ENCODE assay signal across 18 mouse cellular contexts in the genomic region with DNA sequence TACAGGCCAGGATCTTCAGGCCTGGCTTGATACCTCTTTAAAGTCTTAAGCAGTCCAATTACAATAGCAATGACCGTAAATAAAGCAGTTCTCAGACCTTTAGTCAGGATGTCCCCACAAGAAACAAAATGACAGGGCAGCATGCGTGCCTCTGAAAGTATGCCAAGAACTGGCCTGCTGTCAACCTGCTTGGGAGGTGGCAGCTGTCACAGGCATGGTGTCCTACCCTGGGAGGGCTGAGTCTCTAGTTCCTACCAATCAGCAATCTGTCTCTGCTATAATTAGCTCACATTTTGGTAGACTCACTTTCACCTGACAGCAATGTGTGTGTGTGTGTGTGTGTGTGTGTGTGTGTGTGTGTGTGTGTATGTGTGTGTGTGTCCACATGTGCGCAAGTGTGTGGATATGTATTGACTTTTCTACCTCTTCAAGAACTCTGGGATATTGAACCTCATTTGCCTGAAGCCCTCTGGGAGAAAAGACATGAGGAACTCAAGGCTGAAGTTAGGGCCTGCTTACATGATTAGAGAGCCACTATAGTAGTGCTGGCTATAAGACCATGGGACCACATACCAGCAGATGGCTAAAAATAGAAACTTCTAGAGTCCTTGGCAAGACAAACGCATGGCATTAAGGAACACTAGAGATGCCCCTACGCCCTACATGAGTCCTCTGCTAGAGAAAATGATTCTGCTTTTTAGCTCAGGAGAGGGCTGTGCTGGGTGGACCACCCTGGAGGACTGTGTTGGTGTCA. TPM values are rescaled to one million over a fixed set of nuclear protein-coding genes. Genes with fewer than 3 reads are reported as not detected.
DNase-seq lines count a peak whose midpoint lies in the region; ATAC-seq lines count a peak whose summit lies in the region.
"Had no signal": no experiment of that assay in that cellular context is flagged by ENCODE, and none has a peak within 500 bp of the region (broad histone marks: within the 10 kb centered on the region; RNA-seq: fewer than 3 reads in every experiment).

No protein-coding gene starts in this region.

- 85% methylated on average over 5 of the region's 5 CpGs for WGBS in hindbrain, embryonic 14.5 days
- 88% methylated on average over 5 of the region's 5 CpGs for WGBS in hindbrain, embryonic 12.5 days
- 54% methylated on average over 5 of the region's 5 CpGs for WGBS in heart, embryonic 15.5 days
- WGBS in kidney, embryonic 16.5 days = 84% methylated on average over 5 of the region's 5 CpGs

- H3K4me3 ChIP-seq in hindbrain, embryonic 14.5 days (replicated peaks; ENCODE audit: low read length) = no peak overlapping the region
- H3K4me3 ChIP-seq in hindbrain, embryonic 12.5 days = no peak overlapping the region
- no peak overlapping the region for H3K4me3 ChIP-seq in heart, embryonic 15.5 days
- no peak overlapping the region for H3K4me3 ChIP-seq in kidney, embryonic 16.5 days (ENCODE audit: low read length)
- H3K4me3 ChIP-seq: forebrain, embryonic 10.5 days; lung, embryonic 15.5 days; midbrain, embryonic 12.5 days had no signal

- H3K27me3 ChIP-seq in hindbrain, embryonic 14.5 days (ENCODE audit: control insufficient read depth, insufficient read depth, low read length) = no peaks in the 10 kb centered on the region
- H3K27me3 ChIP-seq in hindbrain, embryonic 12.5 days = no peaks in the 10 kb centered on the region
- no peaks in the 10 kb centered on the region for H3K27me3 ChIP-seq in heart, embryonic 15.5 days
- no peaks in the 10 kb centered on the region for H3K27me3 ChIP-seq in kidney, embryonic 16.5 days (ENCODE audit: insufficient read depth, low read length)
- H3K27me3 ChIP-seq: lung, embryonic 15.5 days; midbrain, embryonic 12.5 days had no signal

- peaks cover 9% of the 10 kb centered on the region; the same call in 1 of the 2 replicates for H3K4me1 ChIP-seq in hindbrain, embryonic 14.5 days (replicated peaks; ENCODE audit: control insufficient read depth, insufficient read depth, low read length)
- H3K4me1 ChIP-seq in hindbrain, embryonic 12.5 days = peaks cover 10% of the 10 kb centered on the region; the same call in 1 of the 2 replicates
- peaks cover 61% of the 10 kb centered on the region for H3K4me1 ChIP-seq in heart, embryonic 15.5 days (replicated peaks)
- H3K4me1 ChIP-seq in kidney, embryonic 16.5 days (ENCODE audit: insufficient read depth, low read length) = peaks cover 7% of the 10 kb centered on the region; the same call in 1 of the 2 replicates

- no peak for DNase-seq in hindbrain, embryonic 14.5 days (ENCODE audit: low spot score)
- peak; percentile 79 to 80 for DNase-seq in cerebellum, postnatal 36 days
- DNase-seq in testis, postnatal 14 days (ENCODE audit: low spot score) = no peak
- no peak for DNase-seq in adrenal gland, postnatal 10 days
- DNase-seq: B cell, adult 2 months; kidney, adult 8-10 months; thymus, postnatal 36 days had no signal

- no peaks in the 10 kb centered on the region for H3K9me3 ChIP-seq in hindbrain, embryonic 14.5 days (ENCODE audit: control insufficient read depth, low read length)
- H3K9me3 ChIP-seq in hindbrain, embryonic 12.5 days (replicated peaks) = no peaks in the 10 kb centered on the region
- no peaks in the 10 kb centered on the region for H3K9me3 ChIP-seq in heart, embryonic 15.5 days (replicated peaks)
- no peaks in the 10 kb centered on the region for H3K9me3 ChIP-seq in kidney, embryonic 16.5 days (ENCODE audit: low read length)
- H3K9me3 ChIP-seq: forebrain, embryonic 10.5 days; G1E; lung, embryonic 15.5 days; midbrain, embryonic 12.5 days had no signal

- no peak overlapping the region for H3K4me2 ChIP-seq in hindbrain, embryonic 14.5 days (replicated peaks)
- H3K4me2 ChIP-seq in hindbrain, embryonic 12.5 days (replicated peaks) = no peak overlapping the region
- H3K4me2 ChIP-seq in heart, embryonic 15.5 days = no peak overlapping the region
- no peak overlapping the region for H3K4me2 ChIP-seq in kidney, embryonic 16.5 days (replicated peaks; ENCODE audit: low read depth, low read length)
- H3K4me2 ChIP-seq: lung, embryonic 15.5 days; midbrain, embryonic 12.5 days had no signal

- no peak overlapping the region for H3K9ac ChIP-seq in hindbrain, embryonic 14.5 days
- no peak overlapping the region for H3K9ac ChIP-seq in hindbrain, embryonic 12.5 days
- no peak overlapping the region for H3K9ac ChIP-seq in heart, embryonic 15.5 days
- no peak overlapping the region for H3K9ac ChIP-seq in kidney, embryonic 16.5 days (replicated peaks; ENCODE audit: low read length)
- H3K9ac ChIP-seq: lung, embryonic 15.5 days had no signal

- no peaks in the 10 kb centered on the region for H3K36me3 ChIP-seq in hindbrain, embryonic 14.5 days (replicated peaks; ENCODE audit: control insufficient read depth, insufficient read depth)
- no peaks in the 10 kb centered on the region for H3K36me3 ChIP-seq in hindbrain, embryonic 12.5 days
- H3K36me3 ChIP-seq in heart, embryonic 15.5 days = no peaks in the 10 kb centered on the region
- H3K36me3 ChIP-seq in kidney, embryonic 16.5 days (ENCODE audit: insufficient read depth, low read length) = no peaks in the 10 kb centered on the region
- H3K36me3 ChIP-seq: forebrain, embryonic 10.5 days; G1E; lung, embryonic 15.5 days; midbrain, embryonic 12.5 days had no signal

- 0 out of 2 replicates have a peak overlapping the region, but pooled peaks have one; percentile 3 for H3K27ac ChIP-seq in hindbrain, embryonic 14.5 days
- no peak overlapping the region for H3K27ac ChIP-seq in hindbrain, embryonic 12.5 days
- H3K27ac ChIP-seq in heart, embryonic 15.5 days = peak overlapping the region; percentile 84
- no peak overlapping the region for H3K27ac ChIP-seq in kidney, embryonic 16.5 days (ENCODE audit: low read length)
- H3K27ac ChIP-seq: lung, embryonic 15.5 days had no signal

- no peak for ATAC-seq in hindbrain, embryonic 14.5 days (ENCODE audit: low FRiP score)
- no peak for ATAC-seq in hindbrain, embryonic 12.5 days (ENCODE audit: low FRiP score)
- peak; percentile 50; the same call in 1 of the 2 replicates for ATAC-seq in cerebellum, adult (ENCODE audit: insufficient number of reproducible peaks, low FRiP score, low TSS enrichment)
- ATAC-seq in heart, embryonic 15.5 days (replicated peaks; ENCODE audit: insufficient number of reproducible peaks, insufficient read depth, low FRiP score, low read depth) = peak; percentile 57; the same call in 1 of the 2 replicates
- no peak for ATAC-seq in kidney, embryonic 16.5 days (ENCODE audit: low FRiP score, low TSS enrichment)

RNA-seq across cellular contexts. Expression of a gene that starts 16.4 kb away (rescaled TPM):
- 5.7 and 6.8 TPM in 2 replicates for polyA plus RNA-seq in hindbrain, embryonic 14.5 days (2014; fragmentation: Nextera tagmentation; extraction: Ambion mirVana)
- polyA plus RNA-seq in hindbrain, embryonic 12.5 days (2016; fragmentation: Nextera tagmentation; extraction: Ambion mirVana) = 6.8 and 9.1 TPM in 2 replicates
- polyA plus RNA-seq in heart, embryonic 15.5 days (2015; fragmentation: Nextera tagmentation; extraction: Ambion mirVana) = 2.4 and 4.6 TPM in 2 replicates
- 2.2 and 3.1 TPM in 2 replicates for polyA plus RNA-seq in kidney, embryonic 16.5 days (2015; fragmentation: Nextera tagmentation; extraction: Ambion mirVana)
- total RNA-seq in adrenal gland, postnatal 10 days (2021) = 1 to 10 TPM in 1 of 2 experiments, under 1 TPM in 1; 0.63 to 1.1 TPM

RNA-seq across cellular contexts. Expression of a gene that starts 18.1 kb away (rescaled TPM):
- polyA plus RNA-seq in hindbrain, embryonic 14.5 days (2014; fragmentation: Nextera tagmentation; extraction: Ambion mirVana) = 34.3 and 34.6 TPM in 2 replicates
- 41.7 and 46.8 TPM in 2 replicates for polyA plus RNA-seq in hindbrain, embryonic 12.5 days (2016; fragmentation: Nextera tagmentation; extraction: Ambion mirVana)
- 37.7 and 45.5 TPM in 2 replicates for polyA plus RNA-seq in heart, embryonic 15.5 days (2015; fragmentation: Nextera tagmentation; extraction: Ambion mirVana)
- polyA plus RNA-seq in kidney, embryonic 16.5 days (2015; fragmentation: Nextera tagmentation; extraction: Ambion mirVana) = 31.9 and 36.1 TPM in 2 replicates
- total RNA-seq in adrenal gland, postnatal 10 days (2021) = 100 to 1,000 TPM; 111 to 183 TPM

RNA-seq across cellular contexts. Expression of a gene that starts 52.3 kb away (rescaled TPM):
- polyA plus RNA-seq in hindbrain, embryonic 14.5 days (2014; fragmentation: Nextera tagmentation; extraction: Ambion mirVana) = 0.38 TPM in 1 of 2 replicates, not detected in the other
- polyA plus RNA-seq in hindbrain, embryonic 12.5 days (2016; fragmentation: Nextera tagmentation; extraction: Ambion mirVana) = 0.31 and 0.48 TPM in 2 replicates
- 0.30 TPM in 1 of 2 replicates, not detected in the other for polyA plus RNA-seq in heart, embryonic 15.5 days (2015; fragmentation: Nextera tagmentation; extraction: Ambion mirVana)
- polyA plus RNA-seq in kidney, embryonic 16.5 days (2015; fragmentation: Nextera tagmentation; extraction: Ambion mirVana) = not detected in 2 replicates
- total RNA-seq in adrenal gland, postnatal 10 days (2021) = not detected
- total RNA-seq: G1E; layer of hippocampus, adult 8-10 months; left cerebral cortex, postnatal 25 days had no signal
- polyA plus RNA-seq: forebrain, embryonic 10.5 days; G1E; lung, embryonic 15.5 days; neural tube, embryonic 14.5 days had no signal

Comparison
In these comparisons a context has a peak if more than half of its experiments do, and no peak if none do; other contexts are left out.
1. H3K27ac ChIP-seq: peak in hindbrain, embryonic 14.5 days (single experiment) and heart, embryonic 15.5 days (single experiment); none in hindbrain, embryonic 12.5 days (single experiment) and kidney, embryonic 16.5 days (single experiment).
2. ATAC-seq: peak in cerebellum, adult (single experiment) and heart, embryonic 15.5 days (single experiment); none in hindbrain, embryonic 14.5 days (single experiment), hindbrain, embryonic 12.5 days (single experiment) and kidney, embryonic 16.5 days (single experiment).
3. DNase-seq: peak in cerebellum, postnatal 36 days (2 of 2); none in hindbrain, embryonic 14.5 days (single experiment), testis, postnatal 14 days (single experiment) and adrenal gland, postnatal 10 days (single experiment).